Mouse (Mus musculus) embryonic facial prominence, embryonic 13.5 days (tissue): ENCODE data around the gene Csnk2b. TPM values are rescaled to one million over a fixed set of nuclear protein-coding genes. Genes with fewer than 3 reads are reported as not detected.

Source experiments
- ATAC-seq: fragments of 200-750 bp; cut with Nextera tagmentation; 2 replicates; pipeline ENCODE4 v1.8.0; 2017; ENCODE audit warnings: low read depth; ENCODE audit not compliant: insufficient number of reproducible peaks, insufficient read depth, low FRiP score, low TSS enrichment
- H3K27ac ChIP-seq: fragments of 300-500 bp; sonication (generic); 2 replicates; pipeline ENCODE4 v1.5.1; 2015; ENCODE audit warnings: moderate library complexity, mild to moderate bottlenecking, inconsistent platforms
- H3K27me3 ChIP-seq: fragments of 300-500 bp; sonication (generic); 2 replicates; pipeline ENCODE4 v1.6.1; 2015; ENCODE audit warnings: mild to moderate bottlenecking, inconsistent platforms
- H3K36me3 ChIP-seq: fragments of 300-500 bp; sonication (generic); 2 replicates; pipeline ENCODE4 v1.6.1; 2015; ENCODE audit warnings: mild to moderate bottlenecking, inconsistent platforms
- H3K4me1 ChIP-seq: fragments of 300-500 bp; sonication (generic); 2 replicates; pipeline ENCODE4 v1.6.1; 2015; ENCODE audit warnings: inconsistent platforms
- H3K4me2 ChIP-seq: fragments of 300-500 bp; sonication (generic); 2 replicates; pipeline ENCODE4 v1.6.1; 2015; ENCODE audit warnings: moderate library complexity, mild to moderate bottlenecking, inconsistent platforms
- H3K4me3 ChIP-seq: fragments of 300-500 bp; sonication (generic); 2 replicates; pipeline ENCODE4 v1.5.1; 2015; ENCODE audit warnings: mild to moderate bottlenecking, inconsistent platforms
- H3K9ac ChIP-seq: fragments of 300-500 bp; sonication (generic); 2 replicates; pipeline ENCODE4 v1.6.1; 2015; ENCODE audit warnings: mild to moderate bottlenecking, inconsistent platforms
- H3K9me3 ChIP-seq: fragments of 300-500 bp; sonication (generic); 2 replicates; pipeline ENCODE4 v1.6.1; 2016; ENCODE audit warnings: inconsistent platforms
- WGBS: fragments of 180-500 bp; shearing (Covaris S2); methylation state at CpG from one replicate; pipeline ENCODE4 v1.1.7; 2015; ENCODE audit warnings: mixed read lengths; 5-methylcytosine and 5-hydroxymethylcytosine counted together
- polyA plus RNA-seq: library from polyadenylated mRNA; unstranded; fragments of >200 nt; fragmentation: Nextera tagmentation; extraction: Ambion mirVana; gene quantifications from 2 replicates; pipeline ENCODE4 v1.2.1, GENCODE M21; 2015

The Csnk2b gene
- polyA plus RNA-seq, 1 experiment from 2014 or later: 298 TPM

DNA sequence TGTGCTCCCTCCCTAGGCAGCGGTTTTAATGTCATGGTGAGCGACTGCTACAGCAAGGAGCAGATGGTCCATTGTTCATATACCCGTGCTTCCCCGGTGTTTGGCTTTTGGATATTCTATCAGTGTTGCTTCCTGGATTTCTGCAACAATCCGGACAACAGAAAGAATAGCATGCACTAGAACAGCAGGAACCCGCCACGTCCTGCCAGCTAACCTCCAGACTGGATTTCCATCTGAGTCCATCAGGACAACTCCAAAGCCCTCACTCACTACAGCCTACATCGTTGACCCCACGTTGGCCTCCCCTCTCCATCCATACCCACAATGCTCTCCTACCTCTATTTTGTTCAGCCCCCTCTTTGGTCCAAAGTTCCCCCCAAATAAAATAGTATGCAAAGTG lies 10.1 kb downstream of the Csnk2b start:
- Histone ChIP-seq H3K9me3 (no peaks in the 10 kb centered on the region), H3K27ac (no peak overlapping the region), H3K4me2 (no peak overlapping the region), H3K4me1 (no peaks in the 10 kb centered on the region), H3K4me3 (no peak overlapping the region), H3K27me3 (no peaks in the 10 kb centered on the region), H3K36me3 (peaks cover 30% of the 10 kb centered on the region), H3K9ac (no peak overlapping the region)
- WGBS: 77% methylated on average over 9 of the region's 9 CpGs
- ATAC-seq: no peak

DNA sequence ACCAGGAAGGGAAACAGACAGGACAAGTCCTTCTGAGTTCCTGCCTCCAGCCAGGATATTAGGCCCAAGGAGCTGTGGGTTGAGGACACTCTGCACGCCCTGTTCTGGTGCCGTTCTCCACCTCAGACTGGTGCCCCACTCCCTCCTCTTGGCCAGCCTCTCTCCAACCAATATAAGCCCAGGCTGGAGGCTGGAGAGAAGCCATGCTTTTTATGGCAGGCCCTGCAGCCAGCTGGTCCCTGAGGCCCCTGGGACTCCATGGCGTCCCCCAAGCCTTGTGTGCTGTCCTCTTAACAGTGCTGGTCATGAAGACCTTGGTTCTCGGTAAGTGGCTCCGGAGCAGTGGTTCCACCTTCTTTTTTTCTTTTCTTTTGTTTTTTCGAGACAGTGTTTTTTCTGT lies 13.8 kb downstream of the Csnk2b start, which contains the start of gene Ly6g5c:
TSS of gene Ly6g5c (plus strand) at position 183 of the 400 bp plus-strand sequence.
- H3K27me3 ChIP-seq: no peaks in the 10 kb centered on the region
- H3K4me3 ChIP-seq: no peak within 1 kb of the TSS
- H3K4me2 ChIP-seq: no peak within 1 kb of the TSS
- 89% methylated on average over 6 of the region's 6 CpGs for WGBS
- H3K9me3 ChIP-seq: no peaks in the 10 kb centered on the region
- peaks cover 11% of the 10 kb centered on the region for H3K36me3 ChIP-seq
- H3K27ac ChIP-seq: no peak within 1 kb of the TSS
- no peak for ATAC-seq
- H3K4me1 ChIP-seq: peaks cover 8% of the 10 kb centered on the region; the same call in 1 of the 2 replicates
- no peak within 1 kb of the TSS for H3K9ac ChIP-seq

DNA sequence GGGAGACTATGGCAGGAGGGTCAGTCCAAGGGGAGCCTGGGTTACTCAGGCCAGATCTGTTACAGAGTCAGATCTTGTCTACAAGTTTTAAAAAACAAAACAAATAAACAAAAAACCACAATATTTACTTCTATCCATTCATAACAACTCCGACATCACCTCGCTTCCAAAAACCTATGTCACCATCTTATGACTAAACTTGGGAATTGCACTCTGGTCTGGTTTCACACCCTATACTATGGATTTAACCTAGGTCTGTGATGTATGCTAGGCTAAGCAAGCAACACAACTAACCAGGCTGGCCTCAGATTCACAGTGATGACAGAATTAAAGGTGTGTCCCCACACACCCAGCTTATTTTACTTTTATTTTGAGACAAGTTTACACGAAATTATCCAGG lies 15.3 kb downstream of the Csnk2b start:
- Histone ChIP-seq H3K4me1 (peaks cover 8% of the 10 kb centered on the region; the same call in 1 of the 2 replicates), H3K9ac (no peak overlapping the region), H3K4me2 (peak overlapping the region; percentile 39; the same call in 1 of the 2 replicates), H3K27me3 (no peaks in the 10 kb centered on the region), H3K27ac (no peak overlapping the region), H3K4me3 (no peak overlapping the region), H3K36me3 (peaks cover 27% of the 10 kb centered on the region), H3K9me3 (no peaks in the 10 kb centered on the region)
- ATAC-seq: no peak
- WGBS: 62% methylated on average over 3 of the region's 3 CpGs

DNA sequence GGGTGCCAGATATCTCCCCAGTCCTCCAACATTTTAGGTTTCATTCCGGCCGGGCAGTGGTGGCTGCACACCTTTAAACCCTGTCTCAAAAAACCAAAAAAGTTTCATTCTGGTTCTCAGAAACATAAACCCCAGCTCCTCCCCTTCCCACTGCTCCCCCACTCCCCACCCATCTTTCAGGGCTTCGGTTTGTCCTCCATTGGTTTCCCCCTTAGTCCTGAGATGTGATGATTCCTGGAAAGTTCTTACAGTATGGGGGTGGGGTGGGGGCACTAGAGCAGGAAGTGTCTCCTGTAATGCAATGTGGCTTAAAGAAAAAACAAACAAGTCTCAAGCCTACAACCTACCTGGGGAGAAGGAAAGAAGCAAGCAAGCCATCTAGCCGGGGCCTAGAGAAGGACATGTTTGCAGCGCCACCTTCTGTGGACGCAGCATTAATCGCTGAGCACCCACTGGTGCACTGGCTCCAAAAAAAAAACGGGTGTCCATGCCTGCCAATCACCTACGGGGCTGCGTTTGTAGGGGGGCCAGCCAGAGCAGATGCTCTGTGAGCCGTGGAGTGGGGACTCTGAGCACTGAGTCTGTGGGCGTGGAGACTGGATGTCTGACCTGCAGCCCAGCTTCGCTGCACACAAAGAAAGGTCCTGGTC lies 16.0 kb downstream of the Csnk2b start:
- peak overlapping the region; percentile 37 for H3K9ac ChIP-seq
- peaks cover 33% of the 10 kb centered on the region for H3K36me3 ChIP-seq
- no peak overlapping the region for H3K27ac ChIP-seq
- 24% methylated on average over 13 of the region's 13 CpGs for WGBS
- ATAC-seq: no peak
- H3K27me3 ChIP-seq: no peaks in the 10 kb centered on the region
- H3K4me2 ChIP-seq: peak overlapping the region; percentile 39
- H3K9me3 ChIP-seq: no peaks in the 10 kb centered on the region
- H3K4me1 ChIP-seq: peaks cover 8% of the 10 kb centered on the region; the same call in 1 of the 2 replicates
- no peak overlapping the region for H3K4me3 ChIP-seq

DNA sequence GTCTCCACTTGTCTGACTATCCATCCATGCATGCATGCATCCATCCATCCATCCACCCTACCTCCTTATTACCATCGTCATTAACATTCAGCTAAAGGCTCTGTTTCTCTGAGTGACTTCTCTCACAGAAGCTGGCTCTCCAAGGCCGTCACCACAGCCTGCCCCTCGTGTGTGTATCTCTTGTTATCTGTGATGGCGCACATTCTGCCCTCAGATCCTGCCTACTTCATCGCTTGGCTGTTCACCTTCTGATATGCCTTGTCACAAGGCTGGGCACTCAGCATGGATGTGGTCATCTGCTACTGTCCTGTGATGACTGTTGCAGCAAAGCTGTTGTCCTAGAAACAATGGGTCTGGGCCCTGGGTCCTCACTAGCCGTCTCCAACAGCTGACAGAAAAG lies 17.1 kb downstream of the Csnk2b start:
- H3K4me3 ChIP-seq: no peak overlapping the region
- no peak overlapping the region for H3K27ac ChIP-seq
- peaks cover 44% of the 10 kb centered on the region for H3K36me3 ChIP-seq
- H3K4me2 ChIP-seq: no peak overlapping the region
- WGBS: 81% methylated on average over 6 of the region's 6 CpGs
- H3K4me1 ChIP-seq: peaks cover 8% of the 10 kb centered on the region; the same call in 1 of the 2 replicates
- H3K27me3 ChIP-seq: no peaks in the 10 kb centered on the region
- 0 out of 2 replicates have a peak overlapping the region, but pooled peaks have one; percentile 44 for H3K9ac ChIP-seq
- ATAC-seq: no peak
- H3K9me3 ChIP-seq: no peaks in the 10 kb centered on the region

DNA sequence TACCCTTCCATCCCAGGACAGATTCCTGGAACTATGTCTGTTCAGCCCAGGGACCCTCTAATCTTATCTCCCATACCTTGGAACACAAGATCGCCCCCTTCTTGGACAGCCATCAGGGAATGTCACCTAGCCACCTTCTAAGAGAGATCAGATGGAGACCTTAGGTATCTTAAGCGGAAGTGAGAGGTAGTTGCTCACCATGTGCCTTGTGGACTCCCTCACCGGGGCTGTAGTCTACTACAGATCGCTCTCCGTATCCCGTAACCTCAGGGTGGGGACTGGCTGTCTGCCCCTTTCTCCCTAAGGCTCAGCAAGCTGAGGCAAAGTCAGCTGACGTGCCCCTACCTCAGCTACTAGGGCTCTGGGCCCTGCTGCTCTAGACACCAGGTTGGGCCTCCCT lies 17.8 kb downstream of the Csnk2b start:
- H3K9me3 ChIP-seq: no peaks in the 10 kb centered on the region
- no peak overlapping the region for H3K27ac ChIP-seq
- no peaks in the 10 kb centered on the region for H3K27me3 ChIP-seq
- H3K4me2 ChIP-seq: no peak overlapping the region
- H3K4me3 ChIP-seq: no peak overlapping the region
- peaks cover 51% of the 10 kb centered on the region for H3K36me3 ChIP-seq
- 0 out of 2 replicates have a peak overlapping the region, but pooled peaks have one; percentile 46 for H3K9ac ChIP-seq
- WGBS: 87% methylated on average over 7 of the region's 7 CpGs
- H3K4me1 ChIP-seq: peaks cover 8% of the 10 kb centered on the region; the same call in 1 of the 2 replicates
- no peak for ATAC-seq

DNA sequence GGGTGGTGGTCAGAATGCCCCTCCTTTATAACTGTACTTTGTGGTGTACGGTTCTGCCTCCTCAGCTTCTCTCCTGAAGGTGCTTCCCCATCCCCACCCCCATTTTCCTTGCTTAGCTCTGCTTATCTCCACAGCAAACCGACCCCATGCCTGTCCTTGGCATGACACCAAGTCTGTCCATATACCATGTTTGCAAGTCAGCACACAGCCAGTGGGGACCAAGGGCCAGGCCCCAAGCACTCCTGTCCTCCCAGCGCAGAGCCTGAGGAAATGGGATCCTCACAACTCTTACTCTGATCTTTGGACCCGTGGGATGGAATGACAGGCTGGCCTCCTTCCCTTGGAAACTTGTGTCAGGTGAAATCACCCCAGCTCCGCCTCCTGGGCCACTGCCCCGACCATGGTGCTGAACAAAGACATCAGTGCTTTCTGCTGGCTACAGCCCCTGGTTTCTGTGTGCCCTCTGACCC lies 18.6 kb downstream of the Csnk2b start:
- no peaks in the 10 kb centered on the region for H3K9me3 ChIP-seq
- peaks cover 8% of the 10 kb centered on the region; the same call in 1 of the 2 replicates for H3K4me1 ChIP-seq
- 71% methylated on average over 6 of the region's 6 CpGs for WGBS
- no peak for ATAC-seq
- no peak overlapping the region for H3K9ac ChIP-seq
- peaks cover 59% of the 10 kb centered on the region for H3K36me3 ChIP-seq
- no peak overlapping the region for H3K4me3 ChIP-seq
- H3K4me2 ChIP-seq: no peak overlapping the region
- no peaks in the 10 kb centered on the region for H3K27me3 ChIP-seq
- no peak overlapping the region for H3K27ac ChIP-seq

DNA sequence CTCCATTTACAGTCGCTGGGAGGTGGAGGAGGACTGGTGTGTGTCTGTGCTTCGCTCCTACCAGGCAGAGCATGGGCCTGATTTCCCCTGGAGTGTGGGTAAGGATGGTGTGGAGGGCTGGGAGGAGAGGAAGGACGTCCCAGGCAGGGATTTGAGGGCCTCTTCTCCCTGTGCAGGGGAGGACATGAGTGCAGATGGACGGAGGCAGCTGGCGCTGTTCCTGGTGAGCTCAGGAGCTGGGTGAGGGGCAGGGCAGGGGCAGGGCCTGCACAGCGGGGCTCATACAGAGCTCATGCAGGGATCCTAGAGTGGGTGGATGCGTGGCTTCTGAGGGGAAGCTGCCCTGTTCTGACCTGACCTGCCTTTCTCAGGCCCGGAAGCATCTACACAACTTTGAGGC lies 19.6 kb downstream of the Csnk2b start:
- Histone ChIP-seq H3K4me2 (no peak overlapping the region), H3K27me3 (no peaks in the 10 kb centered on the region), H3K27ac (no peak overlapping the region), H3K9ac (peak overlapping the region; percentile 32; the same call in 1 of the 2 replicates), H3K9me3 (no peaks in the 10 kb centered on the region), H3K36me3 (peaks cover 69% of the 10 kb centered on the region), H3K4me1 (peaks cover 8% of the 10 kb centered on the region; the same call in 1 of the 2 replicates), H3K4me3 (no peak overlapping the region)
- WGBS: 73% methylated on average over 7 of the region's 8 CpGs
- ATAC-seq: no peak

DNA sequence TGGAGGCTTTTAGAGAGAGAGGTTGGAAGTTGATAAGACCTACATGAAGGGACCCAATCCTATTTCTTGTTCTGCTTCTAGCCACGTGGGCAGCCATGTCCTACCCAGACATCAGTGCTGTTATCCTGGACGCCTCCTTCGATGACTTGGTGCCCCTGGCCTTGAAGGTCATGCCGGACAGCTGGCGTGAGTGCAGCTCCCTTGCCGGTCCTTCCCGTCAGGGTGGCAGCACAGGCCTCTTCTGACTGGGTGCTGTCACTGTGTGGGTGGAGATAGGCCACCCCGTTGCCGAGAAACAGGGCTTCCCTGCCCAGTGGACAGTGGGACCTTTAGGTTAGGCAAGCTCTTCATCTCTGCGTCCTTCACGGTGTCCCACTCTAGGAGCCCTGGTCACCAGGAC lies 20.7 kb downstream of the Csnk2b start:
- ATAC-seq: no peak
- H3K4me2 ChIP-seq: no peak overlapping the region
- no peaks in the 10 kb centered on the region for H3K27me3 ChIP-seq
- H3K36me3 ChIP-seq: peaks cover 80% of the 10 kb centered on the region
- 90% methylated on average over 11 of the region's 11 CpGs for WGBS
- no peak overlapping the region for H3K9ac ChIP-seq
- H3K4me1 ChIP-seq: peaks cover 6% of the 10 kb centered on the region; the same call in 1 of the 2 replicates
- H3K9me3 ChIP-seq: no peaks in the 10 kb centered on the region
- no peak overlapping the region for H3K27ac ChIP-seq
- no peak overlapping the region for H3K4me3 ChIP-seq

DNA sequence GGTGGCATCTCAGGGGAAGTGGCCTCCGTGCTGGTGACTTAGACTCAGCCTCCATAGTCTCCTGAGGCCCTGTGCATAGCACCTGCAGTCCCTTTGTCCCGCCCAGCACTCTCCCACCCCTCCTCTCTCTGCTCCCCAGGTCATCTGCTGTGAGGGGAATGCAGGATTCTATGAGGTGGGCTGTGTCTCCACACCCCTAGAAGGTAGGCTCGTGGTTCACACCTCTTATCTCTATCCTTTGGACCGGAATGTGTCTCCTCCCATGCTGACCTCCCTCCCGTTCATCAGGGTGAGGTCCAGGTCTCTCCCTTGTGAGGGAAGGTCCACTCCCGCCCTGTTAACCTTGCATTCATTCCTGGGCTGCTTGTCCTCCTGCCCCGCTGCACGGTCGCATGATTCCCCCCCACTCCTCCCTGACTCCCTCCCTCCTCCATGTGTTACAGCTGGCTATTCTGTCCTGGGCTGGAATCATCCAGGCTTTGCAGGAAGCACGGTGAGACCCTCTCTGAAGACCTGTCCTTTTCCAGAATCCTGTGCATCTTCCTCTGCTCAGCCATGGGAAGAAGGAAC lies 21.6 kb downstream of the Csnk2b start:
- Histone ChIP-seq H3K36me3 (peaks cover 89% of the 10 kb centered on the region), H3K27me3 (no peaks in the 10 kb centered on the region), H3K4me3 (no peak overlapping the region), H3K27ac (no peak overlapping the region), H3K4me2 (no peak overlapping the region), H3K9me3 (no peaks in the 10 kb centered on the region), H3K9ac (no peak overlapping the region), H3K4me1 (no peaks in the 10 kb centered on the region)
- no peak for ATAC-seq
- 80% methylated on average over 10 of the region's 10 CpGs for WGBS

DNA sequence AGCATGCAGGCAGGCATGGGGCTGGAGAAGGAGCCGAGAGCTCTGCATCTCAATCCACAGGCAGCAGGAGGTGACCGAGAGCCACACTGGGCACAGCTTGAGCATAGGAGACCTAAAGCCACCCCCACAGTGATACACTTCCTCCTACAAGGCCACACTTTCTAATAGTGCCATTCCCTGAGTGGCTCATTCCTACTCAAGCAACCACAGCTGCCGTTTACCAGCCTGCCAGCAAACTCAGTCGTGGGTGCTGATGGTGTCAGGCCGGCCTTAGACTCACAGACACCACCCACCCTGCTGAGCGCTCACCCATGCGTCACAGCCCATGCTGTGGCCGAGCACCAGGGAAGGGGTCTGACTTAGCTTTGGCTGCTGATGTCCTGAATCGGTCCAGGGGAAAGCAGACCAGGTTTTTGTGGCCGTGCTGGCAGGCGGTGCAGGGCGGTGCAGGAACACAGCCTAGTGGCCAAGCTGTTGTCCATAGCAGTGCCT lies 24.6 kb downstream of the Csnk2b start:
- Histone ChIP-seq H3K36me3 (peaks cover 99% of the 10 kb centered on the region), H3K4me3 (no peak overlapping the region), H3K4me2 (no peak overlapping the region), H3K27ac (no peak overlapping the region), H3K9me3 (no peaks in the 10 kb centered on the region), H3K9ac (peak overlapping the region; percentile 44; the same call in 1 of the 2 replicates), H3K27me3 (no peaks in the 10 kb centered on the region), H3K4me1 (no peaks in the 10 kb centered on the region)
- no peak for ATAC-seq
- 82% methylated on average over 12 of the region's 12 CpGs for WGBS

DNA sequence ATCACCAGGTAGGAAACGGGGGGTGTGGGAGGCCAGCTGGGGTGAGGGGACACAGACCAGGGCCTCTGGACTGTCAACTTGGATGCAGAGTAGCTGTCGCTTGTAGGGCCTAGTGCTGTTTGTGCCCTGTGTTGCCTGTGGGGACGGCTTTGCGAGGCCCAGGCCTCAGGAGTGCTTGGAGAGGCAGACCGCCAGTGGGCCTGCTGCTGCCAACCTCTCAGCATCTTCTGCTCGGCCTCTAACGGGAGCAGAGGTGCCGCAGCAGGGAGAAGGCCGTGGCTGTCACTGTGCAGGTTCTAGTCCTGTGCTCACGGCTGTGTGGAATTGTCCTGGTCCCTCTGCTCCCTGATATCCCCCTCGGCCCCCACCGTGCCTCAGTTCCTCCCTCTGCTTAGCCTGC lies 25.3 kb downstream of the Csnk2b start:
- Histone ChIP-seq H3K36me3 (peaks cover 96% of the 10 kb centered on the region), H3K9me3 (no peaks in the 10 kb centered on the region), H3K27ac (no peak overlapping the region), H3K27me3 (no peaks in the 10 kb centered on the region), H3K4me3 (no peak overlapping the region), H3K4me1 (no peaks in the 10 kb centered on the region), H3K4me2 (no peak overlapping the region), H3K9ac (peak overlapping the region; percentile 44; the same call in 1 of the 2 replicates)
- WGBS: 86% methylated on average over 12 of the region's 12 CpGs
- no peak for ATAC-seq
